Mouse (Mus musculus) lung, postnatal 0 days (tissue): ENCODE data around the gene Cd79a.

Experiments
- CTCF ChIP-seq: IDR thresholded peaks from 2 replicates; pipeline ENCODE4 v1.5.1; 2016; ENCODE audit warnings: antibody characterized with exemption, mild to moderate bottlenecking
- EP300 ChIP-seq: IDR thresholded peaks from 2 replicates; pipeline ENCODE4 v1.6.1; 2016; ENCODE audit warnings: antibody characterized with exemption, mild to moderate bottlenecking, control low read depth

- TF ChIP-seq CTCF (no peak), EP300 (no peak)
Measured at GRCm38 (mm10) chr7:24859234-24859633, 37.9 kb upstream of the Cd79a start.
